Mouse (Mus musculus) E14TG2a.4 (cell line): ENCODE results near the gene Mylk3.

Experiments used
- CTCF ChIP-seq: conservative IDR thresholded peaks from 2 replicates; pipeline ENCODE4 v1.5.1; 2014; ENCODE audit warnings: low read length
- POU5F1 ChIP-seq: IDR thresholded peaks from 2 replicates; pipeline ENCODE4 v1.6.1; 2014; ENCODE audit warnings: low read length, borderline replicate concordance

- TF ChIP-seq CTCF = peak; percentile 41
- no peak for TF ChIP-seq POU5F1
Measured at GRCm38 (mm10) chr8:85311743-85312142, 74.4 kb downstream of the Mylk3 start.
